Mouse (Mus musculus): Measurements from ENCODE around the gene Olfr1214.
"Not testable (repeated sequence)": the region's sequence is repeated elsewhere in the genome, so short reads cannot be mapped to it uniquely, and the experiment has no call there.

Olfr1214 gene

DNA sequence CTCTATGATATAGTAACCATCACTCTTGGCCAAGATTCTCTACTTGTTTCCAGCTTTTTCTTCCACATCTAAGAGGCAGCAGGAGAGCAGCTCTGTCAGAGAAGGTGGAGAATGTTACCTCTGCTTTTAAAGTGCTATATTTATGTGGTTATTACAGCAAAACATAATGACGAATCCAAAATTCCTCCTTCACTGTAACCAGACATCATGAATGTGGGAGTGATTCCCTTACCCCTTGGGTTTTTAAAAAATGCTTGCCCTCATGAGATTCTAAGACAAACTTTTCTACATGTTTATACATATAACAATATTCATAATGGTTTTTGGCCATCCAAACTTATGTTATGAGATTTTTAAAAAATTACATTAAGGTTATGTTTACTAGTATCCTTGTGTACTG lies at the start of gene Olfr1214:
Olfr1214 (minus strand) TSS at position 101 of the 400 bp plus-strand sequence.
- DNase-seq, result no peak

DNA sequence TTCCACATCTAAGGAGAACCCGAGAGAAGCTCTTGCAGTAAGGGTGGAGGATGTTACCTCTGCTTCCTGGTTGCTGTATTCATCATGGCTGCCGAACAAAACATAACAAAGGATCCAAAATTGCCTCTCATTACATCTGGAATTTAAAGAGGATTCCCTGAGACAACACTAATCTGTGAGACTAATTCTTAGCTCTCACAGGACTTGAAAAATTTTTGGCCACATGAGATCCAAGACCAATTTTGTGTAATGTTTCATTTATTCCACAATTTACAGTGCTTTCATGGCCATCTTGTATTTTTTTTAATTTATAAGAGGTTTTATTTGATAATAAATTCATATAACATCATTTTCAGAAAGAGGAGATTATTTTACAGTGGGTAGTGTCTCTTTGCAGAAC lies 39.5 kb upstream of the Olfr1214 start, which contains the start of gene Olfr1217:
Olfr1217 (minus strand) TSS at position 101 of the 400 bp plus-strand sequence.
- DNase-seq, result no peak

DNA sequence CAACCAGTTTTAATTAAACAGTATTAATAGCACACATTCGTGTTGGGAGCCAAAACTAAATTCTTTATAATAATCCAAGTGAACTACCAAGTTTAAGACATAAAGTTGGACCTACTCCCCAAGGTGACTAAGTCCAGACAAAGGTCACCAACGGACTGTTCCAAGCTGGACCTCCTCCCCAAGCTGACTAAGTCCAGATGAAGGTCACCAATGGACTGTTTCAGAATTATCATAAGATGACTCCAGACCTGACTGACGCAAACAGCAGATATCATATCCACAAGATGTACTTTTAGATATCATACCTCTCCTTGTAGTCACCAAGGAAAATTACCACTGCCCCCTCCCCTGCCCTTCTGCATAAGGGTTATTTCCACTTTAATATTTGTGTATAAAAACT lies 29.0 kb upstream of the Olfr1214 start:
- DNase-seq, result not testable (repeated sequence)

DNA sequence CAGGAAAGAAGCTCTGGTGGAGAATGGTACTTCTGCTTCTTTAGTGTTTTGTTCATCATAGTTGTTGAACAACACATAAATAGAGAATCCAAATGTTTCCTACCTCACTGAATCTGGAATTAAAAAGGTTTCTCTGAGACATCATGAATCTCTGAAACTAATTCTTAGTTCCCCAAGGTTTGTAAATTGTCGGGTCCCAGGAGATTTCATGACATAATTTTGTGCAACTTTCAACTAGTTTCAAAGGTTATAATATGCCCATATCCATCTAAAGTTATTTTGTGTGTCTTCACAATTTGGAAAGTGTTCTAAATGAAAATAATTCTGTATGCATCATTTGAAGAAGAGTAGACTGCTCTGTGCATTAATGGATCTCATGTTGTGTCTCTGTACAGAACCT lies 25.8 kb upstream of the Olfr1214 start, which contains the start of gene Olfr1216:
Olfr1216 (minus strand) TSS at position 101 of the 400 bp plus-strand sequence.
- DNase-seq, result no peak

DNA sequence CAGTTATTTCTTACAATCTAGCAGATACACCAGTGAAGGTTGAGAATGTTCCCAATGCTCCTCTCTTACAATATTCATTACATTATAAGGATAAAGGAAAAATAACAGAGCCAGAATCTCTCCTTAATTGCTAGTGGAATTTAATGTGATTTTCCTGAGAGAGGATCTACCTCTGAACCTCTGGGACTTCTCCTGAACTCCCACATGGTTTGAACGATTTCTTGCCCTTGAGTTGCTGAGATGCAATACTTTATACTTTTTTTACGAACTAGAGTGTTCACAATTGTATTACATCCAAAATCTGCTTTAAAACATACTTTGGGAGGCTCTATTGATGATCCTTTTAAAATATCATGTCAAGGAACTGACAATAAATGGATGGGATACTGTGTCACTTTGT lies 14.4 kb upstream of the Olfr1214 start, which contains the start of gene Olfr1215:
Olfr1215 (minus strand) TSS at position 101 of the 400 bp plus-strand sequence.
- no peak for DNase-seq

DNA sequence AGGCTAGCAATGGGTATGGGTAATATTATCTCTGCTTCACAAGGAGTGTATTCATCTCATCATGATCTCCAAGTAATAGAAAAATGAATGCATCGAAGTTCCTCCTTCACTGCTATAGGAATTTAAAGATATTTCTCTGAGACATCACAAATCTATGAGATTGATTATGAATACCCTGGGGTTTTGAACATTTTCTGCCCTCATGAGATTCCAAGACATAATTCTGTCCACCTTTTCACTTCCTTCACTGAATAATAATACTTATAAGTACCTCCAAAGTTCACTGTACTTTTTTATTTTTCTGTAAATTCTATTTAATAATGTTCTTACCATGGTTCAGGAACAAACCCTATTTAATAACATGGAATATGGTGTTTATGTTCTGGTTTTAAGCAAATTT lies 12.3 kb downstream of the Olfr1214 start, which contains the start of gene Gm13762:
Gm13762 (minus strand) TSS at position 101 of the 400 bp plus-strand sequence.
- no peak for DNase-seq

DNA sequence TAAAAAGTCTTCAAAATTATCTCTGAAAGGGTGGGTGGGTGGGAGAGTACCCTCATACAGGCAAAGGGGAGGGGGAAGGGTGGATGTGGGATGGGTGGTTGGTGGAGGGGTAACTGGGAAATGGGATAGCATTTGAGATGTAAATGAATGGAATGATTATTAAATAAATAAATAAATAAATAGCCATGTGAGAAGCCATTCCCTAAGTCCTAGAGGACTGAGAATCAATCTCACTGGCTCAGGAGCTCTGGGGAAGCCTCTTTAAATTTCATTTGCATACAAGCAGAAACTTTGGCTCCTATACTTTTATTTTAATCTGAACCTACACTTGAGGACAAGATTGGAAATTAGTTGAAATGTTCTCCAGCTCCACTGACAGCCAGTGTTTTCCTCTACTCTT lies 38.8 kb downstream of the Olfr1214 start, which contains the start of gene Olfr1212:
Olfr1212 (plus strand) TSS at position 301 of the 400 bp plus-strand sequence.
- no peak for DNase-seq

DNA sequence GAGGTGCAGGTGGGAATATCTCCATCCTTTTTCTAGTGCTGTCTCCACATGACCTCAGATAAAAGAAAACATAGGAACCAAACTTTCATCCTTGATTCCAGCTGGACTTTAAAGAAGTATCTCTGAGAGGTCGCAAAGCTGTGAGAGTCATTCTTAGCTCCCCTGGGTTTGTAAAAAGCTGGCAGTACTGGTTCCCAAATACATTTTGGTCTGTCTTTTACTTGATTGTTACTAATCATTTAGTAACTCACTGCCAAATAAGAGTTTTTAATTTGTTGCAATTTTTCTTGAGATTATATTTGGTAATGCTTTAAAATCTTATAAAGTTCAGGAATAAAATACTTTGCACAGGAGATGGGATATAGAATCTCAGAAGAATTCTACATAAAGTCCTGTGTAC lies 54.4 kb downstream of the Olfr1214 start, which contains the start of gene Olfr1211:
Olfr1211 (minus strand) TSS at position 101 of the 400 bp plus-strand sequence.
- DNase-seq, result no peak
